Mouse (Mus musculus) spleen, adult 2 months (tissue): ENCODE results near the gene Naaladl2.

Experiments used
- CTCF ChIP-seq: fragments of 200-500 bp; IDR thresholded peaks from 2 replicates; pipeline ENCODE4 v1.5.1; 2011; ENCODE audit warnings: mild to moderate bottlenecking, inconsistent platforms; ENCODE audit not compliant: insufficient read depth, insufficient read length, insufficient replicate concordance; ENCODE audit errors: extremely low read depth
- POLR2A ChIP-seq: fragments of 200-500 bp; IDR thresholded peaks from 2 replicates; pipeline ENCODE4 v1.6.1; 2011; ENCODE audit warnings: low read depth, low read length, inconsistent platforms

DNA sequence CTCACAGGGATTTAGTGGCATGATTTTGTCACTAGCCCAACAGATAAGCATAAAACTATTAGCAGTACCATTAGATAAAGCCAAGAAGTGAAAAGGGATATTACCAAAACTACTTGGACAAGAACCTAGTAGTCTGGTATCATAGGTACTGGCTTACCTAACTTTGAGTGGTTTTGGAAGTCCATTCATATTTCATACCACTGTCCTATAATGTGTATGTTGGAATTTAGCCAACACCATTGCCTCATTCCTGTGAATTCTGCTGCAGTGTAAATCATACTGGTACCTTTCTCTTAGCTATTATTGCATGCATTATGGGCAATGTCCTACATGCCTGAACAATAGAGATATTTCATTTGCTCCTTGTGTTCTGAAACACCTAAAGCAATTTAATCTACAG, 977.5 kb downstream of the Naaladl2 start:
- TF ChIP-seq CTCF (no peak), POLR2A (no peak)
